Mouse (Mus musculus): ENCODE data around the gene Mdp1.

- TF ChIP-seq POLR2A (IDR thresholded peaks at IDR 0.05; ENCODE audit: extremely low read depth, insufficient read depth, low read length) (no peak), CTCF (IDR thresholded peaks at IDR 0.05; ENCODE audit: low read depth, low read length) (0 out of 2 replicates have a peak, but pooled peaks have one; percentile 4)
These were observed 42.5 kb downstream of the Mdp1 start, which contains the start of gene Rec8 for GRCm38 (mm10) chr14:55617822-55618221.

All from liver, adult 2 months (tissue).